Mouse (Mus musculus) Muller cell, postnatal 12 days (primary cell): ENCODE results near the gene Cyth1.
A peak's percentile ranks its signal among the peaks of the same experiment; 100 is the strongest.

Experiments used
- DNase-seq: peaks from one replicate; pipeline ENCODE4 v3.0.0-alpha.2; 2015; ENCODE audit errors: inconsistent ontology term

Cyth1 gene

DNA sequence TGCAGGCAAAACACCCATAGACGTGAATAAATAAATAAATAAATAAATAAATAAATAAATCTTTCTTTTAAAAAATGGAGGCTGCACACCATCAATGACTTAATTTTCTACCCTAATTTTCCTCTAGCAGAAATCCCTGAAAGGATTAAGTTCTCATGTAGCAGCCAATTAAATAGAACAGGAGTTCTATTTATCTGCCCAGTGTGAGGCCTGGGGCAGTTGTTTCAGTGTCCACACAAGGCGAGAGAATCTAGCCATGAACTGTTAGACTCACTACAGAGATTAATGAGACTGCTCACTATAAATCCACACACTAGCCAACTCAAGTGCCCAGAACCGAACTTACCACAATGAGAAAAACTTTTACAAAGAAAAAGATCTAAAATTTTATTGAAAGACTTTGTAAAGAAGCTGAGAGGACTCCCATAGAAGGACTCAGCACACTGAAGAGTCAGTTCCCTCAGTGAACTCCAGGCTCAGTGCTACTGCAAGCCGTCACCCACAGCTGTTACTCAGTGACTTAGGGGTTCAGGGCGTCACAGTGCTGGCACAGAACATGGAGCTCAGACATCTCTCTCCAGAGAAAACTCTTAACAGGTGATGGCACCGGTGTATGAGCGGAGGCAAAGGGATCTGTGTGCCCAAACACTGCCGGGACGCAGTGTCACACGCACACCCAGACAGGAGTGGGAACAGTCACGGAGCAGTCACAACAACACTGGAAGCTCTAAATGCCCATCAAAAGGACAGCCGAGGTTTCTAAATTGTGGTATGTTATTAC is 23.1 kb downstream of the Cyth1 start:
- DNase-seq: no peak

DNA sequence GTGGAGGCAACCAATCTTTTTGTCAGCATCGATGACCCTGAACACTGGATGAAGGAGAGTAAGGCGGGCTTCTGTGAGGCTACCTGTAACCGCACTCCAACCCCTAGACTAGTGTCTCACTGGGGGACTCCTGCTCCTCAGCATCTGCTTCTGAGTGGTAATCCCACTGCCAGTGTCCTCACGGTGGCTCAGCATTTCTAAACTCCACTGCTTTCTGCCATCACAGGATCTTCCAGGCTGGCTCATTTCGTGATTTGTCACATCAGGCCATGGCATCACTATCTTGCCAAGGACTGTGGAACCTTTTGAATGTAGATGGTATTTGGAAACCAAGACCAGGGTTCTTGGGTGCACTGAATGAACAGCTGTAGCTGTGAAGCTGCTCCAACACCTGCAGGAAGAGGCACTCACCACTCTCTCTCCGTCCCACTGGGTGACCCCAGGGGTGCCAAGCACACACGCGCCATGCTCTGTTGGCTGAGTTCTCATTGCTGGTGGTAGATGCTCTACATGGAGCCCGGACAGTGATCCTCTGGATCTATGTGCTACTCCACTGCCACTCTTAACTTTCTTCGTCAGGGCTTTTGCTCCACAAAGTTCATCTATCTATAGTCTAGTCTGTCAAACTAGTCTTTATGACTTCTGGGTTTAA is 24.9 kb downstream of the Cyth1 start:
- no peak for DNase-seq

DNA sequence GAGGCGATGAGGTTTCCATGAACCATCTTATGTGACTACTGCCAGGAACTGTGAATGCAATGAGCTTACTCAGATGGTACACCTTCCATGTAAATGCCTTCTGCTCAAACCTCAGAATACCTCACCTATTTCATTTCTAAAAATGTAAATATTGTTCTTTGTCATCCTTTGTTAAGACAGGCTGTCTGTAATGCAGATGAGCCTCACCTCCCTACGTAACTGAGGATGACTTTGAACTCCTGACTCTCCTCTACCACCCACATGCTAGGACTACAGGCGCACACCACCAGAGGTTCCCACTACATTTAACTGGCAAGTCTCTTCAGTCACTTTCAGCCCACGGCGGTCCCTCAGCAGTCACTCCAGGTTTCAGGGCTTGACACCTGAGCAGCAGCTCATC is 25.5 kb downstream of the Cyth1 start:
- DNase-seq: no peak

- DNase-seq: peak; percentile 57
Observed at GRCm38 (mm10) chr11:118222351-118222885, 26.0 kb downstream of the Cyth1 start.

DNA sequence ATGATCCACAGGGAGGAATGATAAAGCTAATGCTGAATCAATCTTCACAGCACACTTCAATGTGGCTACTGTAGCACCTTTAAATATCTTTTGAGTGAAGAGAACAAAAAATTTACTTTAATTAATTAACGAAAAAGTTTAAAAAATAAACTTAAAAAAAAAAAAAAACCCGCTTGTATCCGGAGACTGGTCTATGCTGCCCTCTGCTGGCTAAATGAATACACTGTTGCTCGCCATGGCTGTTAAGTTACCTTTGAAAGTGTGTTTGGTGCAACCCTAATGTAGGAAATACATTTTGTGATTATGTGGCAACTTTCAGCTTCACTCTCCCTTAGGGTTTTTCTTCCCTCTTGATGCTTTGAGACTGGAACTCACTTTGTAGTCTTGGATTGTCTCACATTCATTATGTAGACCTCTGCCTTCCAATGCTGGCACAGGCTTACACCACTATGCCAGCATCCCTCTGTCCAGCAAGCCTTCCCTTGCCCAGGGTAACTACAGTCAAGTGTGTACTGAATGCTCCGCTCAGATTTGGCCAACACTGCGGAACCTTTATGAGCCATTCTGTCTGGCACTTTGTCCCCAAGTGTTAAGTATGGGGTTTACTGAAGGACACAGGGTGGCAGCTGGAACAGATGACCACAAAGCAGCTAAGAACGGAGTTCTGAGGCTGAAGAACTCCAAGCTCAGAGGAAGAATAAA is 27.7 kb downstream of the Cyth1 start:
- DNase-seq: no peak

DNA sequence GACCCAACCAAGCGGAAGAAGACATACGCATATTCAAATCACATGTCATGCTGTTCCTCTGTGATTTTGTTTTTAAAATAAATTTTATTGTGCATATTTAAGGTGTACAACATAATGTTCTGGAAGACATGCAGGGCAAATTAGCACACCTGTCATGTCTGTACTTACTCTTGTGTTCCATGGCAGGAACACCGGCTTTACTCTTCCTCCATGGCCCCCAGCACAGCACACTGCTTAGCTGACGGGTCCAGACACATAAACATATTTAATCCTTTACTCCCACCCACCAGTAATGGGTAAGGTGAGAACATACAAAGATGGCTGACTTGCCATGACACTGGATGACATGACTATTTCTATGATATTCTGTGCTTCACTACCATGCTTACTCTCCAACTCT is 29.3 kb downstream of the Cyth1 start:
- DNase-seq: no peak

- no peak for DNase-seq
Observed at GRCm38 (mm10) chr11:118216468-118216867, 31.9 kb downstream of the Cyth1 start.

- DNase-seq: peak; percentile 85
Observed at GRCm38 (mm10) chr11:118215928-118216458, 32.4 kb downstream of the Cyth1 start.

- peak; percentile 61 for DNase-seq
Observed at GRCm38 (mm10) chr11:118212636-118213112, 35.7 kb downstream of the Cyth1 start.

DNA sequence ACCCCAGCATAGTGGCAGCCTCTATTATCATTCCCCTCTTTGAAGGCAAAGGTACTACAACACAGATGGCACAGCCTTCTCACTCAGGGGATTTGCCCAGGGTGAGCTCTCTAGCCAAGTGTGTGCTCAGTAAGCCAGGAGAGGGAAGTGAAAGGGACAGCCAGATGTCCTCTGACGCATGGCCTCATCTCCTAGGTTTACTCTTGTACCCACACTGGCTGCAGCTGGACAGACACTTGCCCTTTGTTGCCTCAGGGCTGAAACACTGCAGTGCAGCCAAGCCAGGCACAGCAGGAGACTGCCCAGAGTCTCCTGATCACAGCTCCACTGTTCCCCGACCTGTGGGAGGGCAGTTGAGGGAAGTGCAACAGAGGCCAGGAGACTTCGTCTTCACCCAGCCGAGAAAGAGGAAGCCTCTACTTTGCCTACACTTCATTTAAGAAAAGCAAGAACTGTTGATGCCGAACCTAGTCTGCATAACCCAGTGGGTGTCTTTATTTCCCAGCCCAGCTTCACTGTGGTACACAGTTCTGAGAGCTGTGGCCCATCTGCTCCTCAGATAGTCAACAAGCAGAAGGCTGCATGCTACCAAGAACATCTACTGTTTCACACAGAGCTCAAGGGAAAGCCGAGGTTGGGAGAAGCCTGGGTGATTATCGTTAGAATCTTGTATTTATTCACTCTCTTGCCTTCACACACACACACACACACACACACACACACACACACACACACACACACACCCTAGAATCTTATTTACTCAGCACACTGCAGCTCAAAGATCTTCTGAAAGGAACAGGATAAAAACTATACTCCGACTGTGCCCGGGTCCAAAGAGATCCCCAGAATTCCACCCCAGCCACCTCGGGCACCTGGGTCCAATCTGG is 36.4 kb downstream of the Cyth1 start:
- DNase-seq: peak; percentile 81

DNA sequence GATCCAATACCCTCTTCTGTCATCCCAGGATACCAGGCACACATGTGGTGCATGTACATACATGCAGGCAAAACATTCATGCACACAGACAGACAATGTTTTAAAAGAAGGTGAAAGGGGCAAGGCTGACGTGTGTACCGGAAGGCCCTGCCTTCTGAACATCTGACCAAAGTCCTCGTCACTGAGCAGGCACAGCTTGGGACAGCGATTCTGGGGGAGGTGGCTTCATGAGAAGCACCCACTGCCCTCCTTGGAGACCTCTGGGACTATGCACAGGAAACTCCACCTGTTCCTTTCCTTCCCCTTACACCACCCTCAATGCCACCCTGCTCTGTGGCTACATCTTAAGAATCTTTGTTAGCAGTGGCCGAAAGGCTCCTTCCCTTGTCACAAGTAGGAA is 37.4 kb downstream of the Cyth1 start:
- DNase-seq: no peak

GRCm38 (mm10) chr11:118210116-118210515 is 38.3 kb downstream of the Cyth1 start:
- no peak for DNase-seq

GRCm38 (mm10) chr11:118209376-118209775 is 39.0 kb downstream of the Cyth1 start:
- no peak for DNase-seq

DNA sequence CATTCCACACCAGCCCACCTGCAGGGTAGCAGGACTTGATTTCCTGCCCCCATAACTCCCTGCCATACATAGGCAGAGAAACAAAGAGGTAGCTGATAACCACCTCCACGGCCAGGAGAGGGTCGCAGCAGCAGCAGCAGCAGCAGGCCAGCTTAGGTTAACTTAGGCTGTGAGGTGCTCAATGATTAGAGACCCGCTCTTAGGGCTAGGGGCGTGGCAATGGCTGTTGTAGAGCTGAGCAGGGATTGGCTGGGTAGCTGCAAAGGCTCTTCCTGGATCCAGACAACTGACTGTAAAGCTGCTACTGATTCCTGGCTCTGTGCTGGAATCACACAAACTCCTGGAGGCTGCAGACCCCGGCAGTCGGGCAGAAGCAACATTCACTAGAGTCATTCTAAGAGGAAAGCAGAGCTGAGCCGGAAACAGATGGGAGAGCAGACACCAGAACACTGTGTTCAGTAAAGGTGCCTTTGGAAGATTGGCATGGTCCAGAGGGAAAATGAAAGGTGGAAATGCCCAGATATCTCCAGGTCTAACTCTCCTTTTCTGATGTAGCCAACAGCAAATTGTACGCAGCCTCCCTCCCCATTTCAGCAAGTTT is 39.6 kb downstream of the Cyth1 start:
- no peak for DNase-seq

DNA sequence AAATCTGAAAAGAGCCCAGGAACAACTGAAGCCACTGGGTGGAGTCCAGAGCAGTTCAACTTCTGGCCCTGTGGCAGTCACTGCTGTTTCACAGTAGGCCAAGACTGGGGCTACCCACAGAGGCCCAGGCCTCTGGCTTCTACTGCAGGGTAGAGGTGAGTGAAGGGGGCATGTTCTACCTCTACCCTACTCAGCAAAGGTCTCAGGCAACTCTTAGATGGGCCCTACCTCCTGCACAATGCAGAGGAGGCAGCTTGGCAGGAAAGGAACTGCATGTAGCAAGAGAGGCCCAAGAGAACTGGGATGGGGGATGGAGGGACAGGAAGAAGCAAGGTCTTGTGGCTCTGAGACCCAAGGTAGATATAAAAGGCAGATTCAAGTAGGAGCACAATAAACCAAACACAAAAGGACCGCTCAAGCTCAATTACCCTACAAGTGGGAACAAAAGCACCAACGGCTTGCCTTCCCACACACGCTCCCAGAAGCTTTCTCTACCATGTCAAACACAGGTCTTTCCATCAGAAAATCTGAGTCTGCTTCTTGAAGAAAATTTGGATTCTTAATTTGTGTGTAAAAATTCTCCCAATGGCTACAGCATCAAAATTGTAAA is 40.9 kb downstream of the Cyth1 start:
- no peak for DNase-seq

GRCm38 (mm10) chr11:118206267-118206666 is 42.1 kb downstream of the Cyth1 start:
- no peak for DNase-seq

- no peak for DNase-seq
Observed at GRCm38 (mm10) chr11:118203469-118203868, 44.9 kb downstream of the Cyth1 start.

- peak; percentile 75 for DNase-seq
Observed at GRCm38 (mm10) chr11:118202410-118203233, 45.8 kb downstream of the Cyth1 start.

DNA sequence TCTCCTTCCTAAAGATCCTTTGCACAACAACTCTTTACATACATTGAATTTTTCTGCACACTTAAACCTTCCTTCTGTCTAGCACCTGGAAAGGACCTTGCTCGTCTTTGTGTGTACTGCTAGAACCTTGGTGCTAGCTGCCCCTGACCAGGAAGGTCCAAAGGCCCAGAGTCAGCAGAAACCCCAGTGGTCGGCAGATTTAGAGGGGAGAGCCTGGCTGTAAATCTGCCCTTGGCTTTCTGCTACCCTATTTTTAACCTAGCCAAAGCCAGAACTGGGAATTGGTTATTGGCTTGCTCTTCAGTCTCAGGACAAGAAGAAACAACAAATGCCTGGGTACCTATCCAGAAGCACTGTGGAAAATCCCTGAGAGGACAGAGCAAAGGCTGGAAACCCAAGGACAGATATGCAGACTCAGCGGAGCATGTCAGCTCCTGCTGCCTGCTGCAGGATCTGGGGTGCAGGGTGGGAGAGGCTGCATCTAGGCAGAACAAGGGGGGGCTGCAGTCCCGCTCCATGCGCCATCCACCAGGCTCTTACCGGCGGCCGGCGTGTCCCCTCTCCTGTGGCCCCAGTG is 46.5 kb downstream of the Cyth1 start:
- DNase-seq: no peak
